Mouse (Mus musculus) liver, embryonic 16.5 days (tissue): ENCODE measurements around the gene Cltb. TPM values are rescaled to one million over a fixed set of nuclear protein-coding genes. Genes with fewer than 3 reads are reported as not detected.
A peak's percentile ranks its signal among the peaks of the same experiment; 100 is the strongest.

Experiments
- ATAC-seq: fragments of 200-750 bp; cut with Nextera tagmentation; 2 replicates; pipeline ENCODE4 v1.8.0; 2017; ENCODE audit warnings: low read depth, mild to moderate bottlenecking, moderate number of reproducible peaks, moderate library complexity
- H3K27ac ChIP-seq: fragments of 300-500 bp; sonication (generic); 2 replicates; pipeline ENCODE4 v1.5.1; 2014; ENCODE audit warnings: mild to moderate bottlenecking, low read length
- H3K27me3 ChIP-seq: fragments of 300-500 bp; sonication (generic); 2 replicates; pipeline ENCODE4 v1.6.1; 2014; ENCODE audit warnings: low read depth, low read length, mixed read lengths; ENCODE audit not compliant: control insufficient read depth, insufficient read depth
- H3K36me3 ChIP-seq: fragments of 300-500 bp; sonication (generic); 2 replicates; pipeline ENCODE4 v1.6.1; 2014; ENCODE audit warnings: mild to moderate bottlenecking; ENCODE audit not compliant: control insufficient read depth, insufficient read depth
- H3K4me1 ChIP-seq: fragments of 300-500 bp; sonication (generic); 2 replicates; pipeline ENCODE4 v1.6.1; 2014; ENCODE audit warnings: low read depth, low read length, mixed read lengths; ENCODE audit not compliant: control insufficient read depth
- H3K4me2 ChIP-seq: fragments of 300-500 bp; sonication (generic); 2 replicates; pipeline ENCODE4 v1.6.1; 2014; ENCODE audit warnings: low read depth, low read length, mixed read lengths
- H3K4me3 ChIP-seq: fragments of 300-500 bp; sonication (generic); 2 replicates; pipeline ENCODE4 v1.5.1; 2014; ENCODE audit warnings: low read depth, mild to moderate bottlenecking, low read length
- H3K9ac ChIP-seq: fragments of 300-500 bp; sonication (generic); 2 replicates; pipeline ENCODE4 v1.6.1; 2014; ENCODE audit warnings: low read depth, low read length
- H3K9me3 ChIP-seq: fragments of 300-500 bp; sonication (generic); replicated peaks from 2 replicates; pipeline ENCODE4 v1.6.1; 2016; ENCODE audit warnings: low read length; ENCODE audit not compliant: control insufficient read depth
- WGBS: fragments of 180-500 bp; shearing (Covaris S2); extraction: QIAGEN DNeasy Blood & Tissue Kit; methylation state at CpG from one replicate; pipeline ENCODE4 v1.1.7; 2014; ENCODE audit not compliant: insufficient replicate concordance; 5-methylcytosine and 5-hydroxymethylcytosine counted together
- polyA plus RNA-seq: library from polyadenylated mRNA; unstranded; fragments of >200 nt; fragmentation: Nextera tagmentation; extraction: Ambion mirVana; gene quantifications from 2 replicates; pipeline ENCODE4 v1.2.1, GENCODE M21; 2015

Gene Cltb
- polyA plus RNA-seq, result 30.8 and 33.2 TPM in 2 replicates

- Histone ChIP-seq H3K27ac (peak within 1 kb of the TSS; percentile 47), H3K9ac (peak within 1 kb of the TSS; percentile 79), H3K27me3 (no peaks in the 10 kb centered on the region), H3K4me1 (peaks cover 39% of the 10 kb centered on the region), H3K4me3 (peak within 1 kb of the TSS; percentile 75), H3K4me2 (peak within 1 kb of the TSS; percentile 86), H3K36me3 (no peaks in the 10 kb centered on the region), H3K9me3 (no peaks in the 10 kb centered on the region)
- ATAC-seq, result peak; percentile 76
- under 1% methylated on average over 66 of the region's 66 CpGs for WGBS
Observed at GRCm38 (mm10) chr13:54610972-54611754, at the start of gene Cltb. Gene Cltb (minus strand): TSS chr13:54611344.

GRCm38 (mm10) chr13:54660877-54661276 is 49.7 kb upstream of the Cltb start:
- no peak for ATAC-seq
- no peak overlapping the region for H3K4me2 ChIP-seq

GRCm38 (mm10) chr13:54650461-54650860 is 39.3 kb upstream of the Cltb start:
- H3K9me3 ChIP-seq, result no peaks in the 10 kb centered on the region
- peaks cover 67% of the 10 kb centered on the region for H3K36me3 ChIP-seq
- WGBS, result 91% methylated on average over 3 of the region's 3 CpGs
- no peak overlapping the region for H3K4me2 ChIP-seq
- H3K27me3 ChIP-seq, result no peaks in the 10 kb centered on the region
- H3K4me1 ChIP-seq, result no peaks in the 10 kb centered on the region
- no peak overlapping the region for H3K9ac ChIP-seq
- no peak for ATAC-seq
- H3K4me3 ChIP-seq, result no peak overlapping the region
- H3K27ac ChIP-seq, result no peak overlapping the region

More at GRCm38 (mm10) chr13:54660877-54661276, 49.7 kb upstream of the Cltb start:
- Histone ChIP-seq H3K36me3 (peaks cover 28% of the 10 kb centered on the region), H3K4me3 (no peak overlapping the region), H3K4me1 (no peaks in the 10 kb centered on the region), H3K9ac (no peak overlapping the region), H3K27me3 (no peaks in the 10 kb centered on the region), H3K27ac (no peak overlapping the region), H3K9me3 (no peaks in the 10 kb centered on the region)
- 74% methylated on average over 5 of the region's 5 CpGs for WGBS

- H3K9me3 ChIP-seq, result no peaks in the 10 kb centered on the region
- H3K36me3 ChIP-seq, result no peaks in the 10 kb centered on the region
- no peak overlapping the region for H3K4me2 ChIP-seq
- H3K9ac ChIP-seq, result no peak overlapping the region
- H3K27ac ChIP-seq, result no peak overlapping the region
- no peak for ATAC-seq
- H3K27me3 ChIP-seq, result no peaks in the 10 kb centered on the region
- WGBS, result 85% methylated on average over 3 of the region's 3 CpGs
- no peaks in the 10 kb centered on the region; the same call in 1 of the 2 replicates for H3K4me1 ChIP-seq
- no peak overlapping the region for H3K4me3 ChIP-seq
Observed at GRCm38 (mm10) chr13:54635011-54635410, 23.9 kb upstream of the Cltb start.

- 56% methylated on average over 3 of the region's 3 CpGs for WGBS
- Histone ChIP-seq H3K27me3 (no peaks in the 10 kb centered on the region), H3K27ac (peak overlapping the region; percentile 2; the same call in 1 of the 2 replicates), H3K9ac (no peak overlapping the region), H3K4me2 (no peak overlapping the region), H3K4me1 (peaks cover 6% of the 10 kb centered on the region), H3K36me3 (no peaks in the 10 kb centered on the region), H3K4me3 (no peak overlapping the region), H3K9me3 (no peaks in the 10 kb centered on the region)
- ATAC-seq, result no peak
Observed at GRCm38 (mm10) chr13:54632731-54633277, 21.7 kb upstream of the Cltb start.

GRCm38 (mm10) chr13:54629128-54629527 is 18.0 kb upstream of the Cltb start:
- Histone ChIP-seq H3K9me3 (no peaks in the 10 kb centered on the region), H3K4me1 (peaks cover 6% of the 10 kb centered on the region), H3K9ac (no peak overlapping the region), H3K4me2 (no peak overlapping the region), H3K4me3 (no peak overlapping the region), H3K36me3 (no peaks in the 10 kb centered on the region), H3K27ac (peak overlapping the region; percentile 38; the same call in 1 of the 2 replicates), H3K27me3 (no peaks in the 10 kb centered on the region)
- ATAC-seq, result peak; percentile 81
- 56% methylated on average over 4 of the region's 4 CpGs for WGBS

- H3K9me3 ChIP-seq, result no peaks in the 10 kb centered on the region
- H3K27me3 ChIP-seq, result no peaks in the 10 kb centered on the region; the same call in 1 of the 2 replicates
- WGBS, result under 1% methylated on average over 27 of the region's 27 CpGs
- peak; percentile 37 for ATAC-seq
- H3K36me3 ChIP-seq, result no peaks in the 10 kb centered on the region
- H3K4me1 ChIP-seq, result peaks cover 14% of the 10 kb centered on the region
- H3K9ac ChIP-seq, result peak overlapping the region; percentile 89
- H3K4me3 ChIP-seq, result peak overlapping the region; percentile 84
- peak overlapping the region; percentile 85 for H3K4me2 ChIP-seq
- peak overlapping the region; percentile 75 for H3K27ac ChIP-seq
Observed at GRCm38 (mm10) chr13:54621960-54622521, 10.9 kb upstream of the Cltb start.

- 9% methylated on average over 44 of the region's 44 CpGs for WGBS
- peak within 1 kb of the TSS; percentile 85 for H3K4me2 ChIP-seq
Observed at GRCm38 (mm10) chr13:54621155-54621932, 10.2 kb upstream of the Cltb start, which contains the start of gene Faf2. Gene Faf2 (plus strand): TSS chr13:54621784.

More at GRCm38 (mm10) chr13:54621155-54621932, 10.2 kb upstream of the Cltb start, which contains the start of gene Faf2:
- H3K4me1 ChIP-seq, result peaks cover 14% of the 10 kb centered on the region
- no peaks in the 10 kb centered on the region for H3K9me3 ChIP-seq
- H3K9ac ChIP-seq, result peak within 1 kb of the TSS; percentile 89
- H3K4me3 ChIP-seq, result peak within 1 kb of the TSS; percentile 84
- H3K27me3 ChIP-seq, result no peaks in the 10 kb centered on the region; the same call in 1 of the 2 replicates
- H3K27ac ChIP-seq, result peak within 1 kb of the TSS; percentile 75
- H3K36me3 ChIP-seq, result no peaks in the 10 kb centered on the region
- peak; percentile 100 for ATAC-seq
